Mouse (Mus musculus) gastrocnemius, postnatal 36 days (tissue): ENCODE results near the gene Sema7a. TPM values are rescaled to one million over a fixed set of nuclear protein-coding genes. Genes with fewer than 3 reads are reported as not detected.

Source experiments
- DNase-seq, 2 experiments: peaks; one replicate each; pipeline ENCODE4 v3.0.0; 2022
- intact Hi-C: fragments of 180-260 bp; cut with DNase I; formaldehyde crosslinking; loops from one replicate; pipeline ENCODE4 v1.15.1; 2025
- total RNA-seq, 2 experiments: library from RNA; stranded (reverse); gene quantifications; 2 replicates each; pipeline ENCODE4 v1.2.3; 2021

Gene Sema7a
- total RNA-seq, 2 experiments from 2014 or later: 7.9 to 12.5 TPM

DNA sequence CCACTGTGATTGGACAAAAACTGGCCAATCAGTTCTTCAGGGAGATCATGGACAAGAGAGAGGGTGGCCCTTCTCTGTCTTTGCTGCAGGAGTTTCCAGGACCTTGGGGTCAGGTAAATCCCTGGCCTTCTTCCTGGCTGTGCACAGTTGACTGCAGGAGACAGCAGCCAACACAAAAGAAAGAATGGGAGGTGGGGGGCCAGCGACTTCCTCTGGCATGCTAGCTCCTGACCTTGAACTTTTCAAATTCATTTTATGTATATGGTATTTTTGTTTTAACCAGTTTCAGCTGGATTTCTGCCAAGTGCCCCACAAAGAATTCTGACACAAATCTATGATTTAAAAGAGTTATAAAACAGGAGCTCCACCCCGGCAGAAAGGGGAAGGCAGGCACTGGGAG lies 63.4 kb downstream of the Sema7a start:
- intact Hi-C loops: no loop called here
- DNase-seq: no peak

GRCm38 (mm10) chr9:58005753-58006461 lies 66.0 kb downstream of the Sema7a start, which contains the start of gene Cyp11a1:
Gene Cyp11a1 (plus strand): TSS chr9:58006411.
- intact Hi-C loops: no loop called here
- DNase-seq: no peak

DNA sequence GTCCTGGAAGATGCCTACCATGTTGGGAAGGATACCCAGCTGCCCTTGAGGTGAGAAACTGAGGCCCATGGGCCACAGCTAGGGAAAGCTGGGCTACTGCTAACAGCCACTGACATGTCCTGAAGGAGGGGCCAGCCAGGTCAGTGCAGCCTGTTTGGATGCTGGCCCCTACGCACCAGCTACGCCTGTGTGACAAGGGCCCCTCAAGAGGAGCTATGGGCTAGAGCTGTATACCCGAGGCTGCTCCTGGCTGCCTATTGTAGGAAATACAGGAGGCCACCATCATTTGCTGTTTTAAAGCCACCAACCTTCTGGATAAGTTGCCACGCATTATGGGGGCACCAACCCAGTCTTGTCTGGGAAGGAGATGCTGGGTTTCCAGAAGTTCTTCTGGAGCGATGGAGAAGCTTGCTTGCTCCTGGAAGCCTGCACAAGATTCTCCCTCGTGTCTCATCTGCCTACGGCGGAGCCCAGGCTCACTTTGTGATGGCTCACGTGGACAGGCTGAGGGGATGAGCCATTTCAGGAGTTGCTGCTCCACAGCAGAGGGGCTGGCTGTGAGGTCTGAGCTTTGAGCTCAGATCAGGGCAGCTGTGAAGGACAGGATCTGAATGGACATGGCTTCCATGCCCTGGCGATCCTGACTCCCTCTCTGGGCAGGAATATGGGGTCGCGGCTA lies 68.6 kb downstream of the Sema7a start:
- intact Hi-C loops: no loop called here
- DNase-seq: no peak

- intact Hi-C loops: no loop called here
- DNase-seq: peak in 1 of 2 experiments; percentile 51
Observed at GRCm38 (mm10) chr9:58009015-58009362, 69.1 kb downstream of the Sema7a start.

GRCm38 (mm10) chr9:58009588-58009987 lies 69.7 kb downstream of the Sema7a start:
- intact Hi-C loops: no loop called here
- DNase-seq: no peak

DNA sequence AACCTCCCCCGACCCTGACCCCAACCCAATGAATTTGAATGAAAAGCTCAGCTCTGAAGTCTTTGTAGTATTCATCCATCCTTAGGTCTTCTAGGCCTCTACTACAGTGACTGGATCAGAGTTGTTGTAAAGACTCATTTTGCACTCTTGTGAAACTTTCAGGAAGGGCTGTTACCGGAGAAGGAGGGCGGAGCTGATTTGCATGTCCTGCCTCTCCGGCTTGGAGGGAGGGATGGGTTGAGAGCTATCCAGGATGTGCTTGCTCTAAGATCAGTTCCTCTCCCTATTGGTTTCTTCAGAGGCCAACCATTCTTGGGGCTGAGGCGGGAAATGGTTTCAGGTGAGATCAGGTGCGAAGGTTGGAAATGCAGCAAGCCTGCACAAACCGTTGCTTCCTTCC lies 71.1 kb downstream of the Sema7a start:
- intact Hi-C loops: no loop called here
- no peak for DNase-seq

- intact Hi-C loops: no loop called here
- no peak for DNase-seq
Observed at GRCm38 (mm10) chr9:58011552-58011951, 71.6 kb downstream of the Sema7a start.

Other genes with a start within 250 kb of the Sema7a start
- gene Edc3, start 231.6 kb upstream of the Sema7a start, total RNA-seq: 1 to 10 TPM; 4.8 to 6.3 TPM
- gene Clk3, start 174.3 kb upstream of the Sema7a start, total RNA-seq: 10 to 100 TPM; 35.9 to 37.7 TPM
- gene Arid3b, start 103.3 kb upstream of the Sema7a start, total RNA-seq: 1 to 10 TPM; 2.4 to 3.5 TPM
- 10 to 100 TPM; 65.2 to 80.4 TPM for gene Ubl7, start 29.1 kb upstream of the Sema7a start, total RNA-seq
- gene Cyp11a1, start 66.3 kb downstream of the Sema7a start, total RNA-seq: not detected
- gene Stra6, start 123.7 kb downstream of the Sema7a start, total RNA-seq: under 1 TPM; 0.18 to 0.69 TPM
- not detected for gene Ccdc33, start 178.7 kb downstream of the Sema7a start, total RNA-seq